Mouse (Mus musculus) stomach, postnatal 0 days (tissue): ENCODE data around the gene Naxd.

Source experiments
- CTCF ChIP-seq: IDR thresholded peaks from 2 replicates; pipeline ENCODE4 v1.5.1; 2016; ENCODE audit warnings: antibody characterized with exemption, low read depth, mild to moderate bottlenecking, moderate library complexity
- EP300 ChIP-seq: optimal IDR thresholded peaks from 2 replicates; pipeline ENCODE3; 2016; ENCODE audit warnings: antibody characterized with exemption

GRCm38 (mm10) chr8:11478807-11479527, 18.3 kb upstream of the Naxd start:
- no peak for TF ChIP-seq CTCF
- no peak for TF ChIP-seq EP300
